Mouse (Mus musculus) embryonic facial prominence, embryonic 15.5 days (tissue): Measurements from ENCODE around the gene Got1. TPM values are rescaled to one million over a fixed set of nuclear protein-coding genes. Genes with fewer than 3 reads are reported as not detected.

ENCODE experiments used
- ATAC-seq: fragments of 200-750 bp; cut with Nextera tagmentation; 2 replicates; pipeline ENCODE4 v1.8.0; 2017; ENCODE audit warnings: low read depth, moderate TSS enrichment; ENCODE audit not compliant: insufficient number of reproducible peaks, low FRiP score, low TSS enrichment
- H3K27ac ChIP-seq: fragments of 300-500 bp; sonication (generic); replicated peaks from 2 replicates; pipeline ENCODE4 v1.5.1; 2015; ENCODE audit warnings: mild to moderate bottlenecking, inconsistent platforms
- H3K27me3 ChIP-seq: fragments of 300-500 bp; sonication (generic); 2 replicates; pipeline ENCODE4 v1.6.1; 2015; ENCODE audit warnings: inconsistent platforms
- H3K36me3 ChIP-seq: fragments of 300-500 bp; sonication (generic); 2 replicates; pipeline ENCODE4 v1.6.1; 2015; ENCODE audit warnings: mild to moderate bottlenecking, inconsistent platforms
- H3K4me1 ChIP-seq: fragments of 300-500 bp; sonication (generic); 2 replicates; pipeline ENCODE4 v1.6.1; 2015; ENCODE audit warnings: inconsistent platforms
- H3K4me2 ChIP-seq: fragments of 300-500 bp; sonication (generic); replicated peaks from 2 replicates; pipeline ENCODE4 v1.6.1; 2015; ENCODE audit warnings: mild to moderate bottlenecking, inconsistent platforms
- H3K4me3 ChIP-seq: fragments of 300-500 bp; sonication (generic); replicated peaks from 2 replicates; pipeline ENCODE4 v1.5.1; 2015; ENCODE audit warnings: mild to moderate bottlenecking, inconsistent platforms
- H3K9ac ChIP-seq: fragments of 300-500 bp; sonication (generic); 2 replicates; pipeline ENCODE4 v1.6.1; 2015; ENCODE audit warnings: inconsistent platforms
- H3K9me3 ChIP-seq: fragments of 300-500 bp; sonication (generic); replicated peaks from 2 replicates; pipeline ENCODE4 v1.6.1; 2016; ENCODE audit warnings: inconsistent platforms
- WGBS: fragments of 180-500 bp; shearing (Covaris S2); methylation state at CpG from one replicate; pipeline ENCODE4 v1.1.7; 2015; 5-methylcytosine and 5-hydroxymethylcytosine counted together
- polyA plus RNA-seq: library from polyadenylated mRNA; unstranded; fragments of >200 nt; fragmentation: Nextera tagmentation; extraction: Ambion mirVana; gene quantifications from 2 replicates; pipeline ENCODE4 v1.2.1, GENCODE M21; 2015

Got1 gene
- polyA plus RNA-seq, 1 experiment from 2014 or later: 31.9 TPM

DNA sequence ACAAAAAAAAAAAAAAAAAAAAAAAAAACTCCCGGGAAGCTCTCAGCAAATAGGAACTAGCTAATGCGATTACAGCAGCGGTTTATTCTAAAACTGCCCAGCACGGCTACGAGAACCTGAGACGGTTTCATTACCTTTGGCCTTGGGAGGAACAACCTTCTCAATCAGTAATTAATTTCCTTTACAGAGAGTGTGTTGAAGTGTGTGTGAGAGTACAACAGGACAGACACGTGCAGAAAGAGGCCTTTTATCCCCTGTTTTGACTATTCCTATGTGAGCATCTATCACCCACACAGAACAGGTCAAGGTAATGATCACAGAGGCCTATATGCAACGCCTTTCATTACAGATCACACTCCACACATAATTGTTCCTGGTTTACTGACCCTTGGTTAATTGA, 3.0 kb downstream of the Got1 start:
- no peak overlapping the region for H3K27ac ChIP-seq
- no peak overlapping the region for H3K4me2 ChIP-seq
- no peak overlapping the region for H3K9ac ChIP-seq
- ATAC-seq: no peak
- peaks cover 18% of the 10 kb centered on the region for H3K4me1 ChIP-seq
- H3K4me3 ChIP-seq: no peak overlapping the region
- WGBS: 46% methylated on average over 8 of the region's 8 CpGs
- H3K27me3 ChIP-seq: no peaks in the 10 kb centered on the region
- no peaks in the 10 kb centered on the region; the same call in 1 of the 2 replicates for H3K36me3 ChIP-seq
- H3K9me3 ChIP-seq: no peaks in the 10 kb centered on the region

DNA sequence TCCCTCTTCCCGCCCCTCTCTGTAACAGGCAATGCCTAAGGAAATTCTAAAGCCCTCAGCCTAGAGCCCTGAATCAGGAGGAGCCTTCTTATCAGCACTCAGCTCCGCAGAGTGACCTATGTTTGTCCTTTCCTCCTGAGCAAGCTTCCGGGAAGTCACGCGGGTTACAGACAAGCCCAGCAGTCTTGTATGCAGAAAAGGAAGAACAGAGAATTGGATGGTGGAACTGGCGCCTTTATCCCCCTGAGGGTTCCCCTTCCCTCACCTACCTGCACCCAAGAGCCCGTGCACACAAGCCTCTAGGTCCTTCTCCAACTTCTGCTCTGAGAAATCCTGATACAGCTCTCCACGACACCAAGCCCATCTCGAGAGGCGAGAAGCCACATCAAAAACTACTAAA, 4.0 kb downstream of the Got1 start:
- H3K4me3 ChIP-seq: no peak overlapping the region
- H3K4me2 ChIP-seq: no peak overlapping the region
- no peak for ATAC-seq
- no peak overlapping the region for H3K9ac ChIP-seq
- 49% methylated on average over 9 of the region's 10 CpGs for WGBS
- H3K27me3 ChIP-seq: no peaks in the 10 kb centered on the region
- H3K4me1 ChIP-seq: peaks cover 16% of the 10 kb centered on the region
- H3K36me3 ChIP-seq: no peaks in the 10 kb centered on the region; the same call in 1 of the 2 replicates
- H3K9me3 ChIP-seq: no peaks in the 10 kb centered on the region
- no peak overlapping the region for H3K27ac ChIP-seq

DNA sequence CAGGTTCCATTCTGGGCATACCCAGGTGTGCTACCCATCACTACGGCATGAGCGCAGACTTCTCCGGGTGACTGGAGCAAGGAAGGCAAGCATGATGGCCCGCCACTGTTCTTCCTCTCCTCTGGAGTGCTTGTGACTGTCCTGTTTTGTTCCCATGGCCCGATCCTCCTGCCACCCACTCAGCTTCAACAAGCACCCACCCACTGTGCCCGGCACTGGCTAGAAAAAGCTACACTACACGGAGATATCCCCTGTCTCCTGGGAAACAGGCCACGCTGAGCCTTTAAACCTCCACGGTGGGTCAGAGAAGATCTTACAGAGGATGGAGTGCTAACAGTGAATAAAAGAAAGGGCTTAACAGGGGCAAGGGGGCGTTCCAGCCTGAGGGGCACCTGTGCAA, 5.2 kb downstream of the Got1 start:
- no peaks in the 10 kb centered on the region for H3K9me3 ChIP-seq
- no peak overlapping the region for H3K27ac ChIP-seq
- ATAC-seq: no peak
- H3K9ac ChIP-seq: no peak overlapping the region
- peaks cover 9% of the 10 kb centered on the region for H3K36me3 ChIP-seq
- peaks cover 10% of the 10 kb centered on the region for H3K4me1 ChIP-seq
- no peak overlapping the region for H3K4me2 ChIP-seq
- no peaks in the 10 kb centered on the region for H3K27me3 ChIP-seq
- 85% methylated on average over 10 of the region's 10 CpGs for WGBS
- H3K4me3 ChIP-seq: no peak overlapping the region

DNA sequence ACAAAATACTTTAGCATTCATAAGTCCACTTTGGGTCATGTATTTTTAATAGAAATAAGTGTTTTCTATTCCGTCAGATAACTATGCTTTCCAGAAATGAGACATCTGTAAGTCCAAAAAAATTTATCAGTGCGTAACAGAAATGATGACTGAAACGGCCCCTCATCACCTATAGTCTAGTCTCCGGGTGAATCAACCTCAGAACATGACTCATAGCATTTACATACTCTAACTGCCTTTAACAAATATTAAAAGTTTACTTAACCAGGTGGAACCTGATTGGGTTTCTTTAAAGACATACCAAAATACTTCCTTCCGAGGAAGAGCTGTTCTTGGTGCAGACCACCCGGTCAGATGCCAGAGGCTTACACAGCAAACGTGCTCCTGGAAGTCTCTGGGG, 6.1 kb downstream of the Got1 start:
- H3K36me3 ChIP-seq: peaks cover 13% of the 10 kb centered on the region
- no peaks in the 10 kb centered on the region for H3K27me3 ChIP-seq
- no peak overlapping the region for H3K9ac ChIP-seq
- H3K4me3 ChIP-seq: no peak overlapping the region
- no peak overlapping the region for H3K27ac ChIP-seq
- peaks cover under 1% of the 10 kb centered on the region for H3K4me1 ChIP-seq
- no peak overlapping the region for H3K4me2 ChIP-seq
- 78% methylated on average over 7 of the region's 7 CpGs for WGBS
- no peak for ATAC-seq
- H3K9me3 ChIP-seq: no peaks in the 10 kb centered on the region

DNA sequence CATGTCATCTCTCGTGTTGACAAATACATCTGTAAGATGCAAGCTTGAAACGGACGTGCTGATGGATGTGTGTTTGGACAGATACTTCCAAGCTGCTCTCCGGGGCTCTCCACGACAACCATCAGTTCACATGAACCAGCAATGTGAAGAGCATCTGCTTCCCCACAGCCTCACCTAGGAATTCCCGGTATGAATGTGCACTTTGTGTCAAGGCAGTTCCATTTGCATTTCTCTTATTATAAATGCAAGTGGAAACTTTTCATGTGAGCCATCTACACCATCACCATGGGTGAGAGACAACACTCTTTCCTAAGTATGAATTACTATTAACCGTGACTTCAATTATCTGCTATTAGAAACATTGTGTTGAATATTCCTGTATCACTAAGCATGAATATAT, 6.6 kb downstream of the Got1 start:
- H3K9me3 ChIP-seq: no peaks in the 10 kb centered on the region
- no peaks in the 10 kb centered on the region; the same call in 1 of the 2 replicates for H3K4me1 ChIP-seq
- H3K4me3 ChIP-seq: no peak overlapping the region
- ATAC-seq: no peak
- no peaks in the 10 kb centered on the region for H3K27me3 ChIP-seq
- peaks cover 13% of the 10 kb centered on the region for H3K36me3 ChIP-seq
- no peak overlapping the region for H3K27ac ChIP-seq
- no peak overlapping the region for H3K4me2 ChIP-seq
- 74% methylated on average over 7 of the region's 7 CpGs for WGBS
- no peak overlapping the region for H3K9ac ChIP-seq

DNA sequence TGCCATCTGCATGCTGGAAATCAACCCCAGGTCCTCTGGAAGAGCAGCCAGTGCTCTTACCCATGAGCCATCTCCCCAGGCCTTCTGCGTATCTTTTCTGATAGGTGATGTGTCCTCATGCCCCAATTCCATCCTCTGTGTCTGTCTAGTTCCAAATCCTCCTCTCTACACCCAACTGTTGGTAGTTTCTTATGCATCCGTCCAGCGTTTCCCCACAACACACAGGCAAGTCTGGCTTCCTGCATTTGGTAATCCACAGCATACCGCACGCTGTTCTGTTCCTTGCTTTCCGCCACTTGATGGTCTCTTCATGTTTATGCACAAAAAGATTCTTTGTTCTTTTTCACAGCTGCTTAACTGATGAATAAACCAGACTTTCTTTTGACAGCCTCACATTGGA, 7.1 kb downstream of the Got1 start:
- Histone ChIP-seq H3K4me2 (no peak overlapping the region), H3K27ac (no peak overlapping the region), H3K9ac (no peak overlapping the region), H3K9me3 (no peaks in the 10 kb centered on the region), H3K4me1 (no peaks in the 10 kb centered on the region; the same call in 1 of the 2 replicates), H3K36me3 (peaks cover 13% of the 10 kb centered on the region), H3K4me3 (no peak overlapping the region), H3K27me3 (no peaks in the 10 kb centered on the region)
- 74% methylated on average over 6 of the region's 6 CpGs for WGBS
- ATAC-seq: no peak

DNA sequence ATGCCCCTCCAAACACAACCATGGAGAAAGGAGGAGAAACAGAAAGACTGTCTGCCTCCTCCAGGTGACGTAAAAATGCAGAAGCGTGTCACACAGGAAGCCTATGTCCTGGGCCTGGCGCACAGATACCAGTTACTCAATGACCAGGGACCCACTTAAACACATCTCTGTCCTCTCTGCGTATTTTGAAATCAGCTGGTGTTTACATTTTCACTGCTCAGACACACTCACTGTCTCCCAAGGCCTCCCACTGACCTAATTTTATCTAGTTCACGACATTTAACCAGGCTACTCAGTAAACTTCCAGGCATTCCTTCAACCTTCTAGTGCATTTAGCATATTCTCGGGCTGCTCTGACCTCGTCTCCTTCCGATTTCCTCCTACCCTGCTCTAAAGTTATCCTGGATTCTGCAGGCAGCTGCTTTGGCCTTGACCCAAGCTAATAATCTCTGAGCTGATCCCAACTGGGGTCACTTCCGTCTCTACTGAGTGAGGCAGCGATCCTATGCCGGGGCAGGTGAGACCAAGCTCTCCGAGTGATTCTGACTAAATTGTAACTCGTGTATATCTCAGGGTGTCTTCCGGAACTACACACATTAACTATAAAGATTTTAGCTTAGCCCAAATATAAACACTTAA, 7.9 kb downstream of the Got1 start:
- H3K4me2 ChIP-seq: no peak overlapping the region
- WGBS: 85% methylated on average over 14 of the region's 14 CpGs
- no peak overlapping the region for H3K9ac ChIP-seq
- no peaks in the 10 kb centered on the region for H3K27me3 ChIP-seq
- peaks cover 13% of the 10 kb centered on the region for H3K36me3 ChIP-seq
- H3K27ac ChIP-seq: no peak overlapping the region
- H3K4me1 ChIP-seq: no peaks in the 10 kb centered on the region
- no peak overlapping the region for H3K4me3 ChIP-seq
- ATAC-seq: no peak
- H3K9me3 ChIP-seq: no peaks in the 10 kb centered on the region

DNA sequence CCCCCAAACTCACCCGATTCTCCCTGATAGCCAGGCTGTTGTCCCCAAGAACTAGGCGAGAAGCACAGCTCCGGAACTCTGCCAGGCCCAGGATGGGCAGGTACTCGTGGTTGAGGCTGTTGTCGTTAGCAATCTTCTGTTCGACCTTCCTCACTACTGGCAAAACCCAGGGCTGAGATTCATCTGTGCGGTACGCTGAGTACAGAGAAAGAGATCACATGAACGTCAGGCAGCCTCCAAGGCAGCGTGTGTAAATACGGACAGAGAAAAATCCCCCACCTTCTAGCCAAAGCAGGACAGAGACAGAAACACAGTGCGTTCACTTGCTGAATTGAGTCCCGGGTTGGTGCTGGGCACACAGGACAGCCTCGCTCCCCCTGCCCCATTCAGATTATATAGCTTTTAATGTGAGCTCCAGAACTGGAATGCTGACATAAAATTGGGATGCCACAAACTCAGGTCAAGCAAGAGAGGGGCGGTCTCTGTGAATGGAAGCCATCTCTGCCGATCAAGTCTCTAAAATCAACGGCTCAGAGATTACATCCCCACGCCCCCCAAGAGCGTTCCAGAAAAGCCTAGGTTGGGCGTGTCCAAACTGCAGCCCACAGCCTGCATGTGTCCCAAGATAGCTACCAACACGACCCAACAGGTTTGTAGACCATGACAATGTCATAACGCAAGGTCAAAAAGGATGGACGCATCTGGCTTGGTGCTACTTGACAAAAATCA, 8.6 kb downstream of the Got1 start:
- 90% methylated on average over 23 of the region's 23 CpGs for WGBS
- H3K4me1 ChIP-seq: no peaks in the 10 kb centered on the region
- H3K36me3 ChIP-seq: peaks cover 16% of the 10 kb centered on the region
- no peaks in the 10 kb centered on the region for H3K27me3 ChIP-seq
- H3K4me3 ChIP-seq: no peak overlapping the region
- no peak overlapping the region for H3K9ac ChIP-seq
- ATAC-seq: no peak
- no peak overlapping the region for H3K4me2 ChIP-seq
- H3K9me3 ChIP-seq: no peaks in the 10 kb centered on the region
- no peak overlapping the region for H3K27ac ChIP-seq

DNA sequence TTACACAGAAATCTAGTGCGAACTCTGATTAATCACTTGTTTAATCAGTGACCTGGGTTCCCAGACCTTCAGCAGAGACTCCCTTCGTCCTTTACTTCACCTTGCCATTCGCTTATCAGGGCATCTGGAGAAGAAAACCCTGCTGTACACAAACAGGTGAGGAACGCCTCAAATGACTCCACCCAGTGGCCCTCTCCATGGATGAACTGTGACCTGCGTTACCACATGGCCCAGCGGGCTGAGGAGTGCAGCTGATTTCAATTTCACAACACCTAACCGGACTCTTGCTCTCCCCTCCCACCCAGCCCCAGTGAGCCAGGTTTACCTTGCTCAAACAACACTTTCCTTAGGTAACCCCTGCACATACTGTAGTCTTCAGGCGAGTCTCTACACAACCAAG, 10.5 kb downstream of the Got1 start:
- WGBS: 87% methylated on average over 8 of the region's 8 CpGs
- H3K36me3 ChIP-seq: peaks cover 21% of the 10 kb centered on the region
- no peak overlapping the region for H3K4me3 ChIP-seq
- no peak overlapping the region for H3K4me2 ChIP-seq
- no peak overlapping the region for H3K9ac ChIP-seq
- no peak for ATAC-seq
- no peaks in the 10 kb centered on the region for H3K27me3 ChIP-seq
- no peaks in the 10 kb centered on the region for H3K4me1 ChIP-seq
- no peaks in the 10 kb centered on the region for H3K9me3 ChIP-seq
- no peak overlapping the region for H3K27ac ChIP-seq

DNA sequence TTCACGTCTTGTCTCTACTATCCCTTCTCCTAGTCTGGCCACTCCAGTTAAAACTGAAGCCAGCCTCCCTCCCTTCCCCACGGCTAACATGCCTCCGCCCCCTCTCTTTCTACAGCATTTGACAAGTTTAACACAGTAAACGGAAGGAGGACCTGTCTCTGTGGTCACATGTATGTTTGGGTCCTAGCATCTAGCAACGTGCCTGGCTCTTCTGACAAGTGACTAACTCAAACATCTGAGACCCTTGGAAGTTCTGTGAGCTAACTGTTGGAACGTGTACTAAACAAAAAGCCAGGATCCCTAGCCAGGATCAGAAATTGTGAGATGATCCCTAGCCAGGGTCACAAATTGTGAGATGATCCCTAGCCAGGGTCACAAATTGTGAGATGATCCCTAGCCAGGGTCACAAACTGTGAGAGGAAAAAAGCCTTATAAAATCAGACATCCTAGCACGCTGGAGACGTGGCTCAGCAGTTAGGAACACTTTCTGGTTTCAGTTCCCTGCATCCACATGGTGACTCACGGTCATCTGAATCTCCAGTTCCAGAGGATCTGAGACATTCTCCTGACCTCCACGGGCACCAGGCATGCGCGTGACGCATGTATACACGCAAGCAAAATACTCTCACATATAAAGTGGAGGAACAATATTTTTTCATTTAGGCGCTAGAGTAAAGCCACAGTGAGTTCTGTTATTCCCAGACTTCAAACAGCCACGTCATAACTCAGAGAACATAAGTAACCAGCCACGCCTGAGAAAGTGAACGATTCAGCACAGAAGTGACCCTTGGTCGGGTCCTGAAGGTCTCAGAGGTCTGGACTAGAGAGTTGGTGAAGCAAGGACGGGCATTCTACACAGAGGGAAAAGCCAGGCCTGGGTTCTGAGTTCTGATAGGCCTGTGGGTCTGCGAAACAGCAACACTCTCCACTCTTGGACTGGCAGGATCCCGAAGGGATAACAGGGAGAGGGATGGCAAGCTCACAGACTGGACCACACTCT, 12.5 kb downstream of the Got1 start:
- Histone ChIP-seq H3K36me3 (peaks cover 21% of the 10 kb centered on the region), H3K9me3 (no peaks in the 10 kb centered on the region), H3K27me3 (no peaks in the 10 kb centered on the region), H3K4me3 (no peak overlapping the region), H3K27ac (no peak overlapping the region), H3K4me2 (no peak overlapping the region), H3K9ac (no peak overlapping the region), H3K4me1 (no peaks in the 10 kb centered on the region)
- WGBS: 76% methylated on average over 22 of the region's 22 CpGs
- ATAC-seq: no peak
